Mouse (Mus musculus) bone marrow macrophage, adult 2 months (primary cell): Measurements from ENCODE around the gene Atoh8. TPM values are rescaled to one million over a fixed set of nuclear protein-coding genes. Genes with fewer than 3 reads are reported as not detected.

ENCODE experiments used
- H3K27ac ChIP-seq: 2 replicates; pipeline ENCODE4 v1.5.1; 2012; ENCODE audit warnings: low read depth, low read length; ENCODE audit not compliant: insufficient read depth
- H3K4me1 ChIP-seq: 2 replicates; pipeline ENCODE4 v1.6.1; 2012; ENCODE audit warnings: low read length; ENCODE audit not compliant: control insufficient read depth, insufficient read depth
- H3K4me3 ChIP-seq: 2 replicates; pipeline ENCODE4 v1.5.1; 2012; ENCODE audit warnings: mild to moderate bottlenecking, low read length, moderate library complexity; ENCODE audit not compliant: insufficient read depth
- CTCF ChIP-seq: IDR thresholded peaks from 2 replicates; pipeline ENCODE4 v1.5.1; 2012; ENCODE audit warnings: low read depth, mild to moderate bottlenecking, low read length, moderate library complexity
- POLR2A ChIP-seq: IDR thresholded peaks from 2 replicates; pipeline ENCODE4 v1.6.1; 2012; ENCODE audit warnings: mild to moderate bottlenecking, low read depth, low read length, borderline replicate concordance
- polyA plus RNA-seq: library from polyadenylated mRNA; stranded (reverse); fragments of >200 nt; gene quantifications from 2 replicates; pipeline ENCODE4 v1.2.4, GENCODE M21; 2012; ENCODE audit not compliant: missing spikeins, insufficient read depth, insufficient read length

Gene Atoh8
- polyA plus RNA-seq, 1 experiment, result not detected

- Histone ChIP-seq H3K4me3 (no peak overlapping the region), H3K4me1 (no peaks in the 10 kb centered on the region), H3K27ac (no peak overlapping the region)
- TF ChIP-seq POLR2A, result no peak
- TF ChIP-seq CTCF, result no peak
Observed at GRCm38 (mm10) chr6:72203279-72203678, 32.1 kb downstream of the Atoh8 start.

- H3K27ac ChIP-seq, result no peak overlapping the region
- H3K4me3 ChIP-seq, result no peak overlapping the region
- TF ChIP-seq CTCF (no peak), POLR2A (no peak)
- H3K4me1 ChIP-seq, result no peaks in the 10 kb centered on the region
Observed at GRCm38 (mm10) chr6:72202732-72203131, 32.6 kb downstream of the Atoh8 start.

GRCm38 (mm10) chr6:72200595-72201256, 34.7 kb downstream of the Atoh8 start:
- Histone ChIP-seq H3K4me1 (no peaks in the 10 kb centered on the region), H3K4me3 (no peak overlapping the region), H3K27ac (no peak overlapping the region)
- no peak for TF ChIP-seq POLR2A

- TF ChIP-seq CTCF, result no peak
- no peak for TF ChIP-seq POLR2A
- Histone ChIP-seq H3K4me1 (no peaks in the 10 kb centered on the region), H3K27ac (no peak overlapping the region), H3K4me3 (no peak overlapping the region)
Observed at GRCm38 (mm10) chr6:72197515-72197914, 37.9 kb downstream of the Atoh8 start.

GRCm38 (mm10) chr6:72196660-72197059, 38.7 kb downstream of the Atoh8 start:
- Histone ChIP-seq H3K27ac (no peak overlapping the region), H3K4me1 (no peaks in the 10 kb centered on the region), H3K4me3 (no peak overlapping the region)
- no peak for TF ChIP-seq POLR2A

GRCm38 (mm10) chr6:72190577-72190976, 44.8 kb downstream of the Atoh8 start:
- H3K4me1 ChIP-seq, result no peaks in the 10 kb centered on the region
- H3K27ac ChIP-seq, result no peak overlapping the region
- H3K4me3 ChIP-seq, result no peak overlapping the region
- no peak for TF ChIP-seq CTCF
- no peak for TF ChIP-seq POLR2A

- Histone ChIP-seq H3K4me3 (no peak overlapping the region), H3K27ac (no peak overlapping the region), H3K4me1 (no peaks in the 10 kb centered on the region)
- TF ChIP-seq CTCF (no peak), POLR2A (no peak)
Observed at GRCm38 (mm10) chr6:72190120-72190519, 45.3 kb downstream of the Atoh8 start.

- no peak overlapping the region for H3K4me3 ChIP-seq
- H3K27ac ChIP-seq, result no peak overlapping the region
- TF ChIP-seq POLR2A, result no peak
- TF ChIP-seq CTCF, result no peak
- no peaks in the 10 kb centered on the region for H3K4me1 ChIP-seq
Observed at GRCm38 (mm10) chr6:72189061-72189863, 46.1 kb downstream of the Atoh8 start.

GRCm38 (mm10) chr6:72186809-72187208, 48.6 kb downstream of the Atoh8 start:
- H3K4me3 ChIP-seq, result no peak overlapping the region
- TF ChIP-seq CTCF (no peak), POLR2A (no peak)
- no peaks in the 10 kb centered on the region for H3K4me1 ChIP-seq

GRCm38 (mm10) chr6:72185893-72186490, 49.4 kb downstream of the Atoh8 start:
- Histone ChIP-seq H3K27ac (no peak overlapping the region), H3K4me1 (no peaks in the 10 kb centered on the region), H3K4me3 (no peak overlapping the region)
- TF ChIP-seq CTCF (peak; percentile 99), POLR2A (no peak)

More at GRCm38 (mm10) chr6:72186809-72187208, 48.6 kb downstream of the Atoh8 start:
- H3K27ac ChIP-seq, result no peak overlapping the region
